Mouse (Mus musculus) cerebellum, adult 2 months (tissue): Measurements from ENCODE around the gene Kcnk7.

Experiments
- CTCF ChIP-seq: fragments of 200-500 bp; IDR thresholded peaks from 2 replicates; pipeline ENCODE4 v1.5.1; 2011; ENCODE audit warnings: low read depth, mild to moderate bottlenecking, control low read depth, low read length, moderate library complexity, borderline replicate concordance; ENCODE audit not compliant: insufficient read depth
- POLR2A ChIP-seq: fragments of 200-500 bp; IDR thresholded peaks from 2 replicates; pipeline ENCODE4 v1.6.1; 2011; ENCODE audit warnings: low read length, control low read depth, borderline replicate concordance; ENCODE audit not compliant: insufficient read depth

DNA sequence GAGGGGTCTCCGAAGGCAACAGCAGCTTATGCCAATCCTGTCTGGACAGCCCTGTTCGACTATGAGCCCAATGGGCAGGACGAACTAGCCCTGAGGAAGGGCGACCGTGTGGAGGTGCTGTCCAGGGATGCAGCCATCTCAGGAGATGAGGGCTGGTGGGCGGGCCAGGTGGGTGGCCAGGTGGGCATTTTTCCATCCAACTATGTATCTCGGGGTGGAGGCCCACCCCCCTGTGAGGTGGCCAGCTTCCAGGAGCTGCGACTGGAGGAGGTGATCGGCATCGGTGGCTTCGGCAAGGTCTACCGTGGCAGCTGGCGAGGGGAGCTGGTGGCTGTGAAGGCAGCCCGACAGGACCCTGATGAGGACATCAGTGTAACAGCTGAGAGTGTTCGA lies 13.8 kb upstream of the Kcnk7 start:
- TF ChIP-seq CTCF (no peak), POLR2A (no peak)
